ENCODE assay signal across 8 mouse cellular contexts in the genomic region with DNA sequence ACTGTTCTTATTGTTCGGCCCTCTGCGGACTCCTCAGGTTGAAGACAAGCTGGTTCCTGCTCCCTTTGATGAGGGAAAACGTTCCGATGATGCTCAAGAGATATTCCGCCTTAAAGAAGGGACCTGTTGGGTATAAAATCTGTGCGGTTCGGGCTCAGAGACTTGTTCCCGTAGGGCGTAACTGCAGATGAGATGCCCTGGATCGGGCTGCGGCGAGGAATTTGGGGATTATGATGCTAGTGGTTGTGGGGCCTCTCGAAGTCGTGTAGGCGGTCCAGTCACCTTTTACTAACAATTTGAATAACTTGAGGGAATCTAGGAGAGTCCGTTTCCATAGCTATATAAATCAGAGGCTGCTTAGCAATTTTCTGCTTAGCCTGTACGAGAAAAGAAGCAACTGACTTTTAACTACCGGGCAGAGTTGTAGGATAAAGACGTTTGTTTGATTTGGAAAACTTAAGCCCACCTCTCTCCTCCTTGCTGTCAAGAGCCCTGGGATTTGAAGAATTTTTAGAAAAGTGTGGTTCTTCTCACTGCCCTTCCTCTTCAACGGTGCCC. TPM values are rescaled to one million over a fixed set of nuclear protein-coding genes. Genes with fewer than 3 reads are reported as not detected.
DNase-seq lines count a peak whose midpoint lies in the region; ATAC-seq and TF ChIP-seq lines count a peak whose summit lies in the region.

A gene (minus strand): TSS at position 261 of the 558 bp plus-strand sequence.

- H3K27ac ChIP-seq in lung, embryonic 15.5 days: peak within 1 kb of the TSS; percentile 70
- no peak within 1 kb of the TSS for H3K27ac ChIP-seq in limb, embryonic 13.5 days
- no peak within 1 kb of the TSS for H3K27ac ChIP-seq in olfactory bulb, adult 2 months (ENCODE audit: insufficient read depth, low read depth, low read length)

- no peaks in the 10 kb centered on the region for H3K36me3 ChIP-seq in lung, embryonic 15.5 days
- H3K36me3 ChIP-seq in limb, embryonic 13.5 days: no peaks in the 10 kb centered on the region

- DNase-seq in adrenal gland, adult 2 months: peak; percentile 17
- DNase-seq in adrenal gland, adult 18-20 months (ENCODE audit: low spot score in 2 of 2): no peak
- DNase-seq in lung, postnatal 4 days: no peak
- no peak for DNase-seq in gonadal fat pad, adult 2 months (ENCODE audit: low read depth)
- no peak for DNase-seq in ovary, postnatal 36 days (ENCODE audit: low spot score)

- no peak for TF ChIP-seq POLR2A in olfactory bulb, adult 2 months (IDR thresholded peaks at IDR 0.05; ENCODE audit: insufficient read depth, low read depth, low read length)

- no peaks in the 10 kb centered on the region for H3K9me3 ChIP-seq in lung, embryonic 15.5 days
- no peaks in the 10 kb centered on the region for H3K9me3 ChIP-seq in limb, embryonic 13.5 days

- WGBS in lung, embryonic 15.5 days: under 1% methylated on average over 20 of the region's 20 CpGs
- under 1% methylated on average over 20 of the region's 20 CpGs for WGBS in limb, embryonic 13.5 days
- WGBS in olfactory bulb, adult 2 months: under 1% methylated on average over 20 of the region's 20 CpGs

- peak within 1 kb of the TSS; percentile 93 for H3K4me2 ChIP-seq in lung, embryonic 15.5 days
- peak within 1 kb of the TSS; percentile 96 for H3K4me2 ChIP-seq in limb, embryonic 13.5 days (replicated peaks)

- no peak for TF ChIP-seq CTCF in olfactory bulb, adult 2 months (IDR thresholded peaks at IDR 0.05; ENCODE audit: insufficient read depth, low read depth, low read length)

- peaks cover 16% of the 10 kb centered on the region for H3K4me1 ChIP-seq in lung, embryonic 15.5 days
- H3K4me1 ChIP-seq in limb, embryonic 13.5 days: peaks cover 5% of the 10 kb centered on the region
- H3K4me1 ChIP-seq in olfactory bulb, adult 2 months (ENCODE audit: control insufficient read depth, insufficient read depth, low read length): peaks cover 3% of the 10 kb centered on the region

- H3K27me3 ChIP-seq in lung, embryonic 15.5 days: peaks cover 8% of the 10 kb centered on the region; the same call in 1 of the 2 replicates
- peaks cover 63% of the 10 kb centered on the region for H3K27me3 ChIP-seq in limb, embryonic 13.5 days

- ATAC-seq in lung, embryonic 15.5 days (ENCODE audit: borderline replicate concordance, extremely low read depth, low FRiP score, low TSS enrichment): no peak
- ATAC-seq in limb, embryonic 13.5 days (ENCODE audit: low FRiP score, low read depth): no peak

- H3K4me3 ChIP-seq in lung, embryonic 15.5 days: peak within 1 kb of the TSS; percentile 76
- peak within 1 kb of the TSS; percentile 66 for H3K4me3 ChIP-seq in limb, embryonic 13.5 days
- H3K4me3 ChIP-seq in olfactory bulb, adult 2 months (ENCODE audit: insufficient read depth, low read depth, low read length): peak within 1 kb of the TSS; percentile 69

- peak within 1 kb of the TSS; percentile 77 for H3K9ac ChIP-seq in lung, embryonic 15.5 days
- H3K9ac ChIP-seq in limb, embryonic 13.5 days: peak within 1 kb of the TSS; percentile 76

RNA-seq across cellular contexts. Expression of the gene that starts here (rescaled TPM):
- total RNA-seq in adrenal gland, adult 2 months (2021): 1 to 10 TPM; 8.3 to 9.6 TPM
- 9.1 and 9.5 TPM in 2 replicates for polyA plus RNA-seq in adrenal gland, adult 2 months (2012; rRNA removed)
- 1 to 10 TPM; 6.9 to 9.5 TPM for total RNA-seq in adrenal gland, adult 18-20 months (2021)
- 17.0 and 17.6 TPM in 2 replicates for polyA plus RNA-seq in lung, embryonic 15.5 days (2015; fragmentation: Nextera tagmentation; extraction: Ambion mirVana)
- 11.5 and 15.0 TPM in 2 replicates for polyA plus RNA-seq in gonadal fat pad, adult 2 months (2012; rRNA removed)
- 5.4 TPM in 2 replicates for polyA plus RNA-seq in limb, embryonic 13.5 days (2015; fragmentation: Nextera tagmentation; extraction: Ambion mirVana)
- polyA plus RNA-seq in olfactory bulb, adult 2 months (2012; ENCODE audit: insufficient read depth, insufficient read length, low replicate concordance, missing spikeins): not detected in 2 replicates
